Mouse (Mus musculus): ENCODE measurements around the gene Phactr2.

DNA sequence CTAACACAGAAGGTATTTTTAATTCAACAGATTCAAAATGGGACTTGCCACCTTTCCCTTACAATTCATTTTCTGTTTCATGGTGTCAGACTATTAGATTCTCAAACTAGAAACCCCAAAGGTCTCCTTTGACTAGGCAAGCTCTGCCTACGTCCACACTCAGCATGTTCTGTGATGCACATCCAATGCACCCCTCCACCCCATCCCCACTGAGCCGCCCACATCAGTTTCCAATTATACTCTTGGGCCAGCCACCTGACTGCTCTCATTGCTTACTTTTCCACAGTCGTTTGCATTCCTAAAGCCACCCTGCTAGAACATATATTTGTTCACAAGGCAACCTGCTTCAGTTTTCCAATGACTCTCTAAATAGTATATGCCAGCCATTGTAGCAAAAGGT lies 89.3 kb downstream of the Phactr2 start:
- TF ChIP-seq GATA1 (IDR thresholded peaks at IDR 0.05; ENCODE audit: borderline replicate concordance, low read length), result no peak
- TF ChIP-seq FLI1 (IDR thresholded peaks at IDR 0.05; ENCODE audit: low read length), result no peak

All from megakaryocyte, embryonic 14.5 days (primary cell).